Mouse (Mus musculus): Measurements from ENCODE around the gene Ogfr.

The Ogfr gene

DNA sequence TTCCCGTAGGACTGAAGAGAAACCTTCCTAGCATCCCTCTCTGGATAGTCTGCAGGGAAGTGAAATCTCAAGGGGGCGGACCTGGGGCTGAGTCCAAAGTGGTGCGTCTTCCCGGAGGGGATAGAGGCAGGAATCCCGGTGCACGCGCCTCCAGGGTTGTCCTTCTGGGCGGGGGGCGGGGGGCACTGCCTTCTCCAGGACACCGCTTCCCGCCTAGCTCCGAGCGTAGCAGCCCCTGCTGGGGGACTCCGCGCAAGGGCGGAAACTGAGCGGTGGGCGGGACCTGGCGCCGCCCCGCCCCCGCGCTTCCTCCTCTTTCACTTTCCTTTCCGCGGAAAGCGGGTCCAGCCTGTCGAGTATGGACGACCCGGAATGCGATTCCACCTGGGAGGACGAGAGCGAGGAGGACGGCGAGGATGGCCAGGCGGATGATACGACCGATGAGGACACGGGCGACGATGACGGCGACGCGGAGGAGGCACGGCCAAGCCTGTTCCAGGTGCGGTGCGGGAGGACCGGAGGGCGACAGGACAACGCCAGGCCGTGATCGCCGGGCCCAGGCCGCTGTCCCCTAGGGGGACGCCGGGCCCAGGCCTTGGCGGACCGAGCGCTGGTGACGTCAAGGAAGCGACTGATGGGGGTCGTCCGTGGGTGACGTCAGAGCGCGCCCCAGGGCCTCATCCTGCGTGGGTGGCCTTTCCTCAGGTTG, at the start of gene Ogfr:
Gene Ogfr (plus strand): TSS at position 123 of the 709 bp plus-strand sequence.
- peak; percentile 63 to 75 for DNase-seq (ENCODE audit: low spot score in 2 of 2)

DNA sequence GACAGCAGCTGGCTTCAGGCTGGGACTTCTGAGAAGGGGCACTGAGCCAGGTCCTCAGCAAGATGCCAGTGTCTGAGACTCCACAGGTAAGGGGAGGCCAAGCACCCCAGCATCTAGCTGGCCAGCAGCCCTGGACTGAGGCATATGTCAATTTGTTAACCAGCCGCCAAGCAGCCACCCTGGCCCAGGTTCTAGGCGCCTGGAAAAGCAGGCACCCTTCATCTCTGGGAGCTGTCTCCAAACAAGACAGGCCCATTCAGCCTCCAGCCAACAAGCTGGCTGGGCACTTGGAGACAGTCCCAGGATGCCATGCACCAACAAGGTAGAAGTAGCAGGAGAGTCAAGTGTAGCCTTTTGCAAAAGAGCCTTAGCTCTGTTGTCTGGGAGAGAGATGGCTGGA, 45.4 kb upstream of the Ogfr start:
- DNase-seq (ENCODE audit: low spot score in 2 of 2), result no peak

DNA sequence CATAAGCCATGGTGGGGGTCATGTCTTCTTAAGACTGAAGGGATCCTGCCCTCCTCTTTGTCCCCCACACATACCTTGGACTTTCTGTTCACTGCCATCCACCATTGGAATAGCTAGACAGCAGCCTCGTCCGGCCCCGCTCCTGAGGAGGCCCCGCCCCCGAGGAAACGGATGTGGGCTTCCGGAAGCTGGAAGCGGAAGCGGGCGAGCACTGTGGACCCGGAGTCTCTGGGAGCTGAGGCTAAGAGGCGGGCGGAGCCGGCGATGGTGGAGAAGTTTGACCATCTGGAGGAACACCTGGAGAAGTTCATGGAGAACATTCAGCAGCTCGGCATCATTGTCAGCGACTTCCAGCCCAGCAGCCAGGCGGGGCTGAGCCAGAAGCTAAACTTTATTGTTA, 44.0 kb upstream of the Ogfr start:
- DNase-seq (ENCODE audit: low spot score in 2 of 2), result no peak

DNA sequence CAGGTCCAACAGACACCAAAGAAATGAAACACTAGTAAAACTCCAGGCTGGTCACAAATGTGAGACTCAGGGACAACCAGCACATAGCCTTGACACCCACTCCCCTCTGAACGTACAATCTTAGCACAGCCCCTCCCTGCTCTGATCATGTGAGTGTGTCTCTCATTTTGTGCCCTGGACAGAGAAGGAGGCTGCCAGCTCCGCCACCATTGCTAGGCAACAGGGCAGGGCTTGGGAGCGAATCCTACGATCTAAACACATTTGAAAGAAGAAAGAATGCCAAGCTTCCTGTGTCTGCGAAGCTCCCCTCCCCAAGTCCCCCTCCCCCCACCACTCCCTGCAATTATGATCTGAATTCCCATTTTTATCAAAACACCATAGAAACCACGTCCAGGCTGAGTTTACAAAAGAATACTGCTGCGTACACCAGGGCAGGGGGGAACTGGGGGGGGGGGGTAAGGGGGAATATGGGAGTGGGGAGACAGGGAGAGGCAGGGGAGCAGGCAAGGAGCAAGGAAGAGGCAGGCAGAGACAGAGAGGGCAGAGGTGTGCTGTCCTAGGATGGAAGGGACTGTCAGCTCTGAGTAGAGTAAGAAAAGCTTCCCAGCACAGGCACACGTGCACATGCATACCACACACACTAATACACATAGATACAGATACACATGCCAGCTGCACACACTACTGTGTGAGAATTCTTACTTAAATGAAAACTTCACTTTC, 41.5 kb upstream of the Ogfr start:
- no peak for DNase-seq (ENCODE audit: low spot score in 2 of 2)

DNA sequence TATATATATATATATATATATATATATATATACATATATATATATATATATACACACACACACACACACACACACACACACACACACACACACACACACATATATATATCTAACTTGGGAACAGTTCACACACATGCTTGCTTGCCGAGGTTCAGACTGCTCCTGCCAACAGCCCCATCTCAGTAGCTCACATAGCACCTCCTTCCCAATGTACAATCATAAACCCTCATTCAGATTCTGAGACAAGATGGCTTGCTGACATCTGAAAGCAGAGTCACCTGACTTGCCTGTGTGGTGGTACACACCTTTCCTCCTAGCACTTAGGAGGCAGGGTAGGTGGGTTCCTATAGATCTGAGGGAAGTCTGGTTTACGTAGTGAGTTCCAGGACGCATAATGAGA, 36.7 kb upstream of the Ogfr start:
- DNase-seq (ENCODE audit: low spot score in 2 of 2), result no peak

DNA sequence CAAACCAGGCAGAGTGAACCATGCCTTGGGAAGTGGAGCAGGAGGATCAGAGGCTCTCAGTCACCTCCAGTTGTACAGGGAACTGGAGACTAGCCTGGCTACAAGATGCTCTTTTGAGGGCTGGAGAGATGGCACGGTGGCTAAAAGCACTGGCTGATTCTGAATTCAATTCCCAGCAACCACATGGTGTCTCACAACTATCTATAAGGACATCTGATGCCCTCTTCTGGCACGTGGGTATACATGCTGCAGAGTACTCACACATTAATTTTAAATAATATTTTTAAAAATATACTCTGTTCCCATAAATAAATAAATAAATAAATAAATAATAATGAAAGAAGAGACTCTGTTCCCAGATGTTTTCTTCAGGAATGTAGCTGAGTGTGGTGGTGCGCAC, 33.8 kb upstream of the Ogfr start:
- no peak for DNase-seq (ENCODE audit: low spot score in 2 of 2)

DNA sequence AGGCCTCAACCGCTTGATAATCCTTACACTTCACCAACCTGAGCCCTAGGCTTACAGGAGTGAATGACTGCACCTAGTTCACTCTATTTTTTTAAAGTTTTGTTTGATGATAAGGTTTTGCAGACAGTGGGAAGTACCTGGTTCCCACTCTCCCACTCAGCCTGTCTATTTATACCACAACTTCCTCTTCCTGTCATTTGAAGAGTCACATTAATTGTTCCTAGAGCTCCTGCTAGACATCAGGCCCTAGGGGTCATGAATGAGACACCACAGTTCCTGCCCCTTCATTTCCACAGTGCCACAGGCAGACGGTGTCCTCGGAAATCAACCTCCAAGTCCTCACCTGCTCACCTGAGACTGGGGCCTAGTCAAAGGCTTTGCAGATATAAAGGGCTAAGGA, 32.6 kb upstream of the Ogfr start:
- no peak for DNase-seq (ENCODE audit: low spot score in 2 of 2)

DNA sequence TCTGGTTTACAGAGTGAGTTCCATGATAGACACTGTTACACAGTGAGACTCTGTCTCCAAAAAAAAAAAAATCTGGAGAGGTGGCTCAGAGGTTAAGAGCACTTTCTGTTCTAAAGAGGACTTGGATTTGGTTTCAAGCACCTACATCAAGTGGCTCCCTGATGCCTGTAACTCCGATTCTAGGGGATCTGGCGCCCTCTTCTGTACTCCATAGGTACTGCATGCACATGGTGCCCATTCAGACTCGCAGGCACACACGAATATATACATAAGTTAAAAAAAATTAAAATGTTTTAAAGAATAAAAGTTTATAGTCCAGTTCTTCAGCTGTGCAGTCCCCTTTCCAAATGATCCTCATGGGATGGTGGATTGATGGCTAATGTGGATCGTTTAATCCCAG, 28.8 kb upstream of the Ogfr start:
- DNase-seq (ENCODE audit: low spot score in 2 of 2), result no peak

DNA sequence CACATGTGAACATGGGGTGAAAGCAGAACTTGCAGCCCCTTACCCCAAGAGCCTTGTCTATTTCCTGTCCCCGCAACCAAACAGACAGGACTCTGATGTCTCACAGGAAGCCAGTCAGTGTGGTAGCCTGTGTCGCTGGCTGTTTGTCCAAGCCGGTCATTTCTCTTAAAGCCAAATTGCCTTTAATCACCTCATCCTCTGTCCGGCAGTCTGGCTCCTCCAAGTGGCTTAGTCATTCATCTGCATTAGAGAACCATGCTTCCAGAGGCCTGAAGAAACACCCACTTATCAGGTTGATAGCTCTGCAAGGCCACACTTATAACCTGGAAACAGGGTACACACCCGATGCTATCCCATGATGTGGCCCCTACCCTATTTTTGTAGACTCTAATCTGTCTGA, 26.9 kb upstream of the Ogfr start:
- DNase-seq (ENCODE audit: low spot score in 2 of 2), result no peak

DNA sequence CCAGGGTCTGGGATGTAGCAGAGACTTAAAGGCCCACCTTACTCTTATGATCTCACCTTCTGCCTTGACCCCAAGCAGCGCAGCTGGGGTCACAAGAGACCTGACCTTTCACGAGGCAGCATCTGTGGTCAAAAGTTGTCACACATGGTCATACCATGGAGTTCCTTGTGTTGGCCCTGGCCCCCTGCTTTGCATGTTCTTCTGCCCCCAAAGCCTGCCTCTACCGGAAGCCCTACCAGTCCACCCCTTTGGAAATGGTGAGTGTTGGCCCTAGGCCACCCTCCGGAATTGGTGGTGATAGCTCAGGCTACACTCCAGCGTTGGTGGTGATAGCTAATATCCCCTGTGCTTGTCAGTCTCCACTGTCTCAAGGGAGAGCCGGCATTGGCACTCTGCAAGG, 25.7 kb upstream of the Ogfr start:
- DNase-seq (ENCODE audit: low spot score in 2 of 2), result no peak

DNA sequence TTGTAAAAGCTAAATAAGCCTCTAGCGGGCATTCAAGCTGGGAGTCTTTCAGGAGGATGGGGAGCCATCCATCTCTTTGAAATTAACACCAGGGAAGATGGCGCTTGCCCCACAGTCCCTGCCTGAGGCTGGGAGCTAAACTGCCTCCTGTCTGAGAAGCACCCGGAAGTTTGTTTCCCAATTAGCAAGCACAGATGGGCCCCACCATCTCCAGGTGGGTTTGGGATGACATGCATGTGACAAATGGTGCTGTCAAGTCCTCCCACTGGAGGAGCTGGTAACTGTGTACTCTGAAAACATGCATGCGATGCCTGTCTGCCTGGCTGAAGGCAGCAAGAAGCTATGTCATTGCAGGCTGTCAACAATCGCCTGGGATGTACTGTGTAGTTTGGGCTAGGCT, 25.2 kb upstream of the Ogfr start:
- DNase-seq (ENCODE audit: low spot score in 2 of 2), result no peak

DNA sequence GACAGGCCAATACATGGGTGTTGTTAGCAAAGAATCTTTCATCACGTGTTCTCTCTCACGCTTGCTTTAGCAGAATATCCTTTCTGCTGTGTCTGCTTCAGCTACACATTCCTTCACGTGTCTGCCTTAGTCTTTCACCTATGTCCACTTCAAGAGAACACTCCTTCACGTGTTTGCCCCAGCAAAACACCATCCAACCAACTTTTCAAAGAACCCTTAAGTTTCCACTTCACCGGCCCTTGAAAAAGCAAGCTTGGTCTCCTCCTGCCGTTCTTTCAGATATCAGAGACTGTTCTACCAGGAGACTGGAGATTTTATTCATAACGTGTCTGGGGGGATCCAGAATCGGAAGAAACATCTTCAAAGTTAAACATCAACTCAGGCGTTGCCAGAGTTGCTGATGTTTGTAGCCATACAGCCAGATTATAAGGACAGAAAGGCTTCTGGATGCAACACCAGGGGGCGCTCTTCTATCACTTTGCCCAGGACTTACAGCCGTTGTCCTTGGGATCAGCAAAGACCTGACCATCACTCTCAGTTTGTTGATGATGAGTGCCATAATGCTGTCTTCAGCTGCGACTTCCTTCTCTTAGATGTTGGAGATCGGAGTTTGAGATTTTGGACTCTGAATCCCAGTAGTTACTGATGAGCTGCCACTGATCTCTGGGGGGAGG, 22.7 kb upstream of the Ogfr start:
- peak in 1 of 2 experiments; percentile 42 for DNase-seq (ENCODE audit: low spot score in 2 of 2)

DNA sequence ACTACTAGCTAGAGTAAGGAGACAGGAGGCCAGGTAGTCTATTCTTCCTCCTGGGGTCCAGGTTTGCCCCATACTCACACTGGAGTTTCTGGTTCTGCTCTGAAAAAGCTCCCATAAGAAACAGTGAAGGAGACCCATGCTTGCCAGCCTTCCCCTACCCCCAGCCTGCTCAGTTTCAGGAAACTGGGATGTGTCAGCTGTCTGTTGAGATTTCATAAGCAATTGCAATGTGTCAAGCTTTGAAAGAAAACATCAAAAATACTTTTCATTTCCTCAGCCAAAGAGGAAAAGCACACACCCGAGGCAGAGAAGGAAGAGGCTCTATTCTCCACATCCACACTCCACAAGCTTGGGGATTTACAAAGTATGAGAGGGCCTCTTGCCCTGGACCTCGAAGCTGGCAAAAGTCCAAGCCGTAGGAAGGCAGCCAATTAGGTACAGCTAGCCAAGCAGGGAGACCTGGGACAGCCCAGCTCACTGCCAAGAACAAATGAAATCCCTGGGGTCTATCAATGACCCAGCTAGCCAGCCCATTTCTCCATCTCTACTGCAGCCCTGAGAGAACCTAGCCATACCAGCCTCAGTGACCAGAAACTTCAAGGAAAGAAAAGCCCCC, 19.9 kb upstream of the Ogfr start:
- no peak for DNase-seq (ENCODE audit: low spot score in 2 of 2)

DNA sequence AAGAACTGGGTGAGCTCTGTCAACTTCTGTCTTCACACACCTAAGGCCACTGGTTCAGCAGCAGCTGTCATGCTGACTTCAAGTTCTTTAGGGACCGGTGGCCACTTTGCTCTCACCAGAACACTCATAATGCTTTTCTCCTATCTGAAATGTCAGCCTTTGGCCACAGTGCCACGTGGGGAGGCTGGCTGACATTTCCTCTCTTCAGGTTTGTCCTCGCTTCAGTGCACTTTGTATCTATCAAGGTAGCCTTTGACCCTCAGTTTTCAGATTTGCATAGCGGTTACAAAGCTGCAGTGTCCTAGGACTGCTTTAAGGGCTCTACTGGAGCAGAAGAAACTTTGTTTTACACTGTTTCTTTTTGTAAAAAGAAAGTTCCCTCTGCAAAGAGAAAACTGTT, 12.6 kb upstream of the Ogfr start:
- no peak for DNase-seq (ENCODE audit: low spot score in 2 of 2)

DNA sequence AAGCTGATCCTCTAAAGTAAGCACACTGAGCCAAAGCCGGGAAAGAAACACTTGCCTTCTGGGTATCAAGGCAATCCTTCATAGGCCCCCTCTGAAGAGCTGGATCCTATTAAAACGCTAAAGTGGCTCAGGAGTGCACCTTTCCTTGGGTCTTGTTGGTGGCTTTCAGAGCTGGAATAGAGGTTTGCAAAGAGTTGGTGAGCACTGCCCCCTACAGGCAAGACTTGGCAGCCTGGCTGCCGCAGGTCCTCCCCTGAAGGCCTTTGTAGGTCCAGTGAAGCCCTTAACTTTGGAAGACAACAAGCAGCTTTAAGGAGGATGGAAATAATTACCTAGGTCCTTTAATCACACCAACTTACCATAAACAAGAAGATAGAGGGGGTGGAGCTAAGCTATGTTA, 10.4 kb upstream of the Ogfr start:
- DNase-seq (ENCODE audit: low spot score in 2 of 2), result peak in 1 of 2 experiments; percentile 61

DNA sequence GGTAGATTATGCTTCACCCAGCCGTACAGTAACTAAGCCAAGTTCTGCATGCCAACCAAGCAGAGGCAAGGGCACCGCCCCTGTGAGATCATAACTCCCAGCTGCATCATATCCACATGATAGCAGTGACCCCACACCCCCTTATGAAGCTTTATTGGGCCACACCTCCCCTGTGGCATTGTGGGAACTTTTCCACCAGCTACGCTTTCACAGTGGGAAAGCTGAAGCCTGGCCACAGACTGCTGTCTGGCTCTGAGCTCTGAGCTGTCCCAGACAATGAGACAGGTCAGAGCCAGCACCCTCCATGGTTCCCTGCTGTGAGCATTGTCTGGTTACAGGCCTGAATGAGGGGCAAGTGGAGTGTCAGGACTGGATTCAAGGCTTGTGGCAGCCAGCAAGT, 8.0 kb upstream of the Ogfr start, which contains the start of gene Mrgbp:
Gene Mrgbp (plus strand): TSS at position 303 of the 400 bp plus-strand sequence.
- DNase-seq (ENCODE audit: low spot score in 2 of 2), result no peak

DNA sequence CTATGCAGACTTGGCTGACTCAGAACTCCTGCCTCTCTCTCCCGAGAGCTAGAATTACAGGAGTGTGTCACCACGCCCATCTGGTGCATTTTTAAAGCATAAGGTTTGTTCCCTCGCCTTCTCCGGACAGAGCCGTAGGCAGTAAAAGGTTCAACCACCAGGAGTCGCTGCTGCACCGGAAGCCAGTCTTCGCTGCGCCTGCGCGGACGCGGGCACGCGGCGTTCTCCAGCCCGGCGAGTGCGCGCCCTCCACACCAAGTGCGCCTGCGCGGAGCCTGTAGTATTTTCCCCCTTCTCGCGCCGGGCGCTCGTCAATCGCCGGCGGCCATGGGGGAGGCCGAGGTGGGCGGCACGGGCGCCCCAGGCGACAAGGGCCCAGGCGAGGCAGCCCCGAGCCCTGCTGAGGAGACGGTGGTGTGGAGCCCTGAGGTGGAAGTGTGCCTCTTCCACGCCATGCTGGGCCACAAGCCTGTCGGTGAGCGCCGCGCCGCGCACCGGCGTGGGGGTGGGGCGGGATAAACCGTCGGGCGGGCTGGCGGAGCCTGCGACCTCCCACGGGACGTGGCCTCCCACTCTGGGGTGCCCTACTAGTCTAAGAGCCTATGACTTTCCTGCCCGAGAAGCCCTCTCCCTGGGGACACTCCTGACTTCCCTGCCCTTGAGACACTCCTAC, 6.4 kb upstream of the Ogfr start:
- DNase-seq (ENCODE audit: low spot score in 2 of 2), result peak; percentile 97 to 99

DNA sequence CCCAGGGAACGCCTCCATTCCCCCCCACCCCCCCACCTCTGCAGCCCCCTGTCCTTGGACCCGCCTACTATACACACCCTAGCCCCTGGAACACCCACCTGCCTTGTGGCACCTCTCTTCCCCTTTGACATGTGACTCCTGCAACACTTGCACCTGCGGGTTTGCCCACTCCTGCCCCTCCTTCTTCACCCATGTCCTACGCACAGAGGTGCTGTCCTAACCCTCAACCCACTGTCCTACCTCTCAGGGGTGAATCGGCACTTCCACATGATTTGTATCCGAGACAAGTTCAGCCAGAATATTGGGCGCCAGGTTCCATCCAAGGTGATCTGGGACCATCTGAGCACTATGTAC, 5.9 kb upstream of the Ogfr start:
- peak in 1 of 2 experiments; percentile 11 for DNase-seq (ENCODE audit: low spot score in 2 of 2)

DNA sequence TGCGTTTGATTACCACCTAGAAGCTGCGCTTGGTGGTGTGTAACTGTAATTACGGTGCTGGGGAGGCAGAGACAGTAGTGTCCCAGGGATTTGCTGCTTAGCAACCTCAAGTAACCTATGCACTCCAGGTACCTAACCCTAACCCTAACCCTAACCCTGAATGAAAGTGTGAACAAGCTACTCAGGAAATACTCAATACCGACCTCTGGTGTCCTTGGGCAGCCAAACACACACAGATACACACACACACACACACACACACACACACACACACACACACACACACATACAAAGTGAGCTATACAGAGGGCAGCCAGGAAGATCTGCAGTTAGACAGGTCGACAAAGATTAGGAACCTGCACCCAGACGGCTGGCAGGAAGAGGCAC, 316 bp upstream of the Ogfr start:
- DNase-seq (ENCODE audit: low spot score in 2 of 2), result no peak

DNA sequence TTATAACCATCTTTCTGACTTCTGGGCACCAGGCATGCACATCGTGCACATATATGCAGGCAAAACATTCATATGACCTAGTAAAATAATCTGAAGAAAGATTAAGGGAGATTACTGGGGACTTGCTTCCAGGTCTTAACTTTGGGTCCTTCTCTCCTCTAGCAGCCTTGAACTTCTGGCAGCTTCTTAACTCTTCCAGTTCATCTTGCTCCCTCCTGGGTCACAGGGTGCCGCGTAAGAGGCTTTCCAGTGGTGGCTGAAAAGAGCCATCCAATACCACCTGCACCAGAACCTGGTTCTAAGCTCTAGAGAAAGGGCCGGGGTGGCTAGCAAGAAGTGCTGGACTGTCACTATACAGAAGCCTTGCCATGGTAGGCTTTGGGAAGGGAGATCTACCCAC, 8.4 kb downstream of the Ogfr start, which contains the start of gene Col9a3:
Gene Col9a3 (plus strand): TSS at position 301 of the 400 bp plus-strand sequence.
- DNase-seq (ENCODE audit: low spot score in 2 of 2), result no peak

DNA sequence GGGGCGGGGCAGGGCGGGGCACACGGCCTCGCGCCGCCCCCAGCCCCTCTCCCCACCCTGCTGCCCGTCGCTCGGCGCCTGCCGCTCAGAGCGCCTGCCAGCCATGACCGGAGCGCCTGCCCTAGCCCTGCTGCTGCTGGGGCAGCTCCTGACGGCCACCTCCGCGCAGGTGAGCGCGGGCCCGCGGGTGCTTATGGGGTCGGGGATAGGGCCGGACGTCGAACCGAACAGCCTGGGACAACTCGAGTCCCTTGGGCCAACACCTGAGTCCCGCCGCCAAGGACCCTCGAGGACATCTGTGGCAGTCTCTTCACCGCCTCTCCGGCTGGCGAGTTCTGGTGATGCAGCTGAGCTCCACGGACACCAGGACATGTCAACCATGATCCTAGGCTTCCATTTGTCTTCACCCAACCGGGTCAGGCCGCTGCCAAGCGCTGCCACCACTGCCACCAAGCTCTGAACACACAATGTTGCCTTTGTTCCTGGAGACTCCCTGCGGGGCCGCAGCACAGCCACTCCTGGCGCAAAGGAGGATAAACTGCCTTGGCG, 9.2 kb downstream of the Ogfr start:
- DNase-seq (ENCODE audit: low spot score in 2 of 2), result no peak

DNA sequence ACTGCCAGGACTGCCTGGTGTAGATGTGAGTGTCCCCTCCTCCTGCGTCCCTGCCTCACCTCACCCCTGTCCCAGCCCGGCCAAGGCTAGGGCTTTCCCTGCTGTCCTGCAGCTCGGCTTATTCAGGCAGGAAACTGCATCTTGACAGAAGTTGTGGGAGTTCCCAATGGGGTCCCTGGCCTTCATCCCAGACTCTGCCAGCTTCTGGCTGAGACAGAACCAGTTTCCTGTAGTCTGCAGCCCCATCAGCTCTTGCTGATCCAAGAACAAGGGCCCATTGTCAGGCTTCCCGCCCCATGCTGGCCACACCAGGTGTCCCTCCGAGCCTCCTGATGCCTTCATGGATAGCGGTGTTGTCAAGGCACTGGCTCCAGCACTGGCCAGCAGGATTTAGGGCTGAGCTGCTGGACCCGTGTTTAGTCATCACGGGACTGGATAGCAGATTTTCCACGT, 11.6 kb downstream of the Ogfr start:
- no peak for DNase-seq (ENCODE audit: low spot score in 2 of 2)
